Mouse (Mus musculus) central nervous system, embryonic 14 days (tissue): ENCODE results near the gene Heg1. TPM values are rescaled to one million over a fixed set of nuclear protein-coding genes. Genes with fewer than 3 reads are reported as not detected.

Experiments used
- polyA plus RNA-seq: library from polyadenylated mRNA; depleted of rRNA; stranded (reverse); fragments of >200 nt; gene quantifications from 2 replicates; pipeline ENCODE4 v1.2.3, GENCODE M21; 2012; rRNA removed

Gene Heg1
- 18.9 and 20.8 TPM in 2 replicates for polyA plus RNA-seq

GRCm38 (mm10) chr16:33684162-33684702, at the start of gene Heg1:
Heg1 (plus strand) TSS chr16:33684370.

GRCm38 (mm10) chr16:33793846-33794791, 109.9 kb downstream of the Heg1 start, which contains the start of gene Muc13:
Muc13 (plus strand) TSS chr16:33794037.

Other genes with a start within 250 kb of the Heg1 start
- 0.79 and 1.1 TPM in 2 replicates for gene Slc12a8, start 167.0 kb upstream of the Heg1 start, polyA plus RNA-seq
- gene Muc13, start 109.7 kb downstream of the Heg1 start, polyA plus RNA-seq, result 0.03 and 0.09 TPM in 2 replicates
- gene Itgb5, start 145.3 kb downstream of the Heg1 start, polyA plus RNA-seq, result 27.4 and 53.1 TPM in 2 replicates